Mouse (Mus musculus): Measurements from ENCODE around the gene Limch1. TPM values are rescaled to one million over a fixed set of nuclear protein-coding genes. Genes with fewer than 3 reads are reported as not detected.

Gene Limch1
- polyA plus RNA-seq, 1 experiment: 15.7 TPM

GRCm38 (mm10) chr5:66720921-66721320 lies 24.7 kb upstream of the Limch1 start:
- H3K9me3 ChIP-seq (replicated peaks; ENCODE audit: control insufficient read depth, insufficient read depth, low read length, poor library complexity, severe bottlenecking): no peaks in the 10 kb centered on the region
- no peak overlapping the region for H3K9ac ChIP-seq (ENCODE audit: low read depth, poor library complexity, severe bottlenecking)
- TF ChIP-seq POLR2A (IDR thresholded peaks at IDR 0.05; ENCODE audit: insufficient read depth, low read length) (no peak), EP300 (IDR thresholded peaks at IDR 0.05; ENCODE audit: insufficient read depth, low read depth, low read length) (no peak), CTCF (IDR thresholded peaks at IDR 0.05; ENCODE audit: low read depth, low read length) (no peak)
- H3K4me1 ChIP-seq (ENCODE audit: control insufficient read depth, insufficient read depth, low read length): no peaks in the 10 kb centered on the region
- H3K27ac ChIP-seq (ENCODE audit: insufficient read depth, low read length): 0 out of 2 replicates have a peak overlapping the region, but pooled peaks have one; percentile 13
- H3K27me3 ChIP-seq (ENCODE audit: control insufficient read depth, insufficient read depth, low read length, poor library complexity, severe bottlenecking): no peaks in the 10 kb centered on the region
- no peak overlapping the region for H3K4me3 ChIP-seq (ENCODE audit: low read depth, low read length)
- no peaks in the 10 kb centered on the region for H3K36me3 ChIP-seq (ENCODE audit: control insufficient read depth, insufficient read depth, low read length, poor library complexity, severe bottlenecking)

GRCm38 (mm10) chr5:66722586-66722985 lies 23.0 kb upstream of the Limch1 start:
- Histone ChIP-seq H3K4me1 (ENCODE audit: control insufficient read depth, insufficient read depth, low read length) (no peaks in the 10 kb centered on the region), H3K9ac (ENCODE audit: low read depth, poor library complexity, severe bottlenecking) (no peak overlapping the region), H3K36me3 (ENCODE audit: control insufficient read depth, insufficient read depth, low read length, poor library complexity, severe bottlenecking) (no peaks in the 10 kb centered on the region), H3K9me3 (replicated peaks; ENCODE audit: control insufficient read depth, insufficient read depth, low read length, poor library complexity, severe bottlenecking) (no peaks in the 10 kb centered on the region), H3K27ac (ENCODE audit: insufficient read depth, low read length) (no peak overlapping the region), H3K27me3 (ENCODE audit: control insufficient read depth, insufficient read depth, low read length, poor library complexity, severe bottlenecking) (no peaks in the 10 kb centered on the region), H3K4me3 (ENCODE audit: low read depth, low read length) (no peak overlapping the region)
- no peak for TF ChIP-seq POLR2A (IDR thresholded peaks at IDR 0.05; ENCODE audit: insufficient read depth, low read length)
- TF ChIP-seq CTCF (IDR thresholded peaks at IDR 0.05; ENCODE audit: low read depth, low read length): no peak
- TF ChIP-seq EP300 (IDR thresholded peaks at IDR 0.05; ENCODE audit: insufficient read depth, low read depth, low read length): no peak

- no peak overlapping the region for H3K27ac ChIP-seq (ENCODE audit: insufficient read depth, low read length)
- no peaks in the 10 kb centered on the region for H3K36me3 ChIP-seq (ENCODE audit: control insufficient read depth, insufficient read depth, low read length, poor library complexity, severe bottlenecking)
- TF ChIP-seq CTCF (IDR thresholded peaks at IDR 0.05; ENCODE audit: low read depth, low read length) (no peak), EP300 (IDR thresholded peaks at IDR 0.05; ENCODE audit: insufficient read depth, low read depth, low read length) (no peak), POLR2A (IDR thresholded peaks at IDR 0.05; ENCODE audit: insufficient read depth, low read length) (no peak)
- H3K9me3 ChIP-seq (replicated peaks; ENCODE audit: control insufficient read depth, insufficient read depth, low read length, poor library complexity, severe bottlenecking): no peaks in the 10 kb centered on the region
- no peak overlapping the region for H3K4me3 ChIP-seq (ENCODE audit: low read depth, low read length)
- H3K4me1 ChIP-seq (ENCODE audit: control insufficient read depth, insufficient read depth, low read length): no peaks in the 10 kb centered on the region
- H3K27me3 ChIP-seq (ENCODE audit: control insufficient read depth, insufficient read depth, low read length, poor library complexity, severe bottlenecking): no peaks in the 10 kb centered on the region
- no peak overlapping the region for H3K9ac ChIP-seq (ENCODE audit: low read depth, poor library complexity, severe bottlenecking)
Observed at GRCm38 (mm10) chr5:66723037-66723436, 22.6 kb upstream of the Limch1 start.

GRCm38 (mm10) chr5:66723626-66724025 lies 22.0 kb upstream of the Limch1 start:
- Histone ChIP-seq H3K36me3 (ENCODE audit: control insufficient read depth, insufficient read depth, low read length, poor library complexity, severe bottlenecking) (no peaks in the 10 kb centered on the region), H3K9ac (ENCODE audit: low read depth, poor library complexity, severe bottlenecking) (no peak overlapping the region), H3K9me3 (replicated peaks; ENCODE audit: control insufficient read depth, insufficient read depth, low read length, poor library complexity, severe bottlenecking) (no peaks in the 10 kb centered on the region), H3K4me3 (ENCODE audit: low read depth, low read length) (no peak overlapping the region), H3K4me1 (ENCODE audit: control insufficient read depth, insufficient read depth, low read length) (no peaks in the 10 kb centered on the region), H3K27me3 (ENCODE audit: control insufficient read depth, insufficient read depth, low read length, poor library complexity, severe bottlenecking) (no peaks in the 10 kb centered on the region), H3K27ac (ENCODE audit: insufficient read depth, low read length) (no peak overlapping the region)
- TF ChIP-seq CTCF (IDR thresholded peaks at IDR 0.05; ENCODE audit: low read depth, low read length): no peak

- TF ChIP-seq EP300 (IDR thresholded peaks at IDR 0.05; ENCODE audit: insufficient read depth, low read depth, low read length) (no peak), CTCF (IDR thresholded peaks at IDR 0.05; ENCODE audit: low read depth, low read length) (no peak), POLR2A (IDR thresholded peaks at IDR 0.05; ENCODE audit: insufficient read depth, low read length) (no peak)
- Histone ChIP-seq H3K9me3 (replicated peaks; ENCODE audit: control insufficient read depth, insufficient read depth, low read length, poor library complexity, severe bottlenecking) (no peaks in the 10 kb centered on the region), H3K4me1 (ENCODE audit: control insufficient read depth, insufficient read depth, low read length) (no peaks in the 10 kb centered on the region), H3K36me3 (ENCODE audit: control insufficient read depth, insufficient read depth, low read length, poor library complexity, severe bottlenecking) (no peaks in the 10 kb centered on the region), H3K9ac (ENCODE audit: low read depth, poor library complexity, severe bottlenecking) (no peak overlapping the region), H3K4me3 (ENCODE audit: low read depth, low read length) (no peak overlapping the region), H3K27me3 (ENCODE audit: control insufficient read depth, insufficient read depth, low read length, poor library complexity, severe bottlenecking) (no peaks in the 10 kb centered on the region), H3K27ac (ENCODE audit: insufficient read depth, low read length) (no peak overlapping the region)
Observed at GRCm38 (mm10) chr5:66729306-66729705, 16.3 kb upstream of the Limch1 start.

- Histone ChIP-seq H3K4me3 (ENCODE audit: low read depth, low read length) (no peak overlapping the region), H3K9me3 (replicated peaks; ENCODE audit: control insufficient read depth, insufficient read depth, low read length, poor library complexity, severe bottlenecking) (no peaks in the 10 kb centered on the region), H3K36me3 (ENCODE audit: control insufficient read depth, insufficient read depth, low read length, poor library complexity, severe bottlenecking) (no peaks in the 10 kb centered on the region), H3K27me3 (ENCODE audit: control insufficient read depth, insufficient read depth, low read length, poor library complexity, severe bottlenecking) (no peaks in the 10 kb centered on the region), H3K4me1 (ENCODE audit: control insufficient read depth, insufficient read depth, low read length) (no peaks in the 10 kb centered on the region), H3K27ac (ENCODE audit: insufficient read depth, low read length) (no peak overlapping the region), H3K9ac (ENCODE audit: low read depth, poor library complexity, severe bottlenecking) (no peak overlapping the region)
- TF ChIP-seq CTCF (IDR thresholded peaks at IDR 0.05; ENCODE audit: low read depth, low read length) (no peak), POLR2A (IDR thresholded peaks at IDR 0.05; ENCODE audit: insufficient read depth, low read length) (no peak), EP300 (IDR thresholded peaks at IDR 0.05; ENCODE audit: insufficient read depth, low read depth, low read length) (no peak)
Observed at GRCm38 (mm10) chr5:66730621-66731301, 14.9 kb upstream of the Limch1 start.
